Mouse (Mus musculus) brain, embryonic 14.5 days (tissue): ENCODE results near the gene Gm49510.

Source experiments
- CTCF ChIP-seq: fragments of 200-500 bp; IDR thresholded peaks from 2 replicates; pipeline ENCODE4 v1.5.1; 2012; ENCODE audit warnings: inconsistent platforms, mild to moderate bottlenecking, moderate library complexity, borderline replicate concordance; ENCODE audit not compliant: insufficient read depth, insufficient read length; ENCODE audit errors: extremely low read depth
- POLR2A ChIP-seq: fragments of 200-500 bp; IDR thresholded peaks from 2 replicates; pipeline ENCODE4 v1.6.1; 2012; ENCODE audit warnings: mild to moderate bottlenecking, inconsistent platforms, borderline replicate concordance; ENCODE audit not compliant: poor library complexity, insufficient read depth, insufficient read length, severe bottlenecking; ENCODE audit errors: extremely low read depth

- TF ChIP-seq POLR2A (no peak), CTCF (no peak)
Observed at GRCm38 (mm10) chr15:78889401-78889853, 10.0 kb upstream of the Gm49510 start.
